Mouse (Mus musculus): ENCODE data around the gene Cyb5r4. TPM values are rescaled to one million over a fixed set of nuclear protein-coding genes. Genes with fewer than 3 reads are reported as not detected.

Cyb5r4 gene
- polyA plus RNA-seq, 1 experiment, result 8.5 TPM

Other genes with a start within 250 kb of the Cyb5r4 start
- 5.4 and 6.0 TPM in 2 replicates for gene Snap91, start 141.4 kb upstream of the Cyb5r4 start, polyA plus RNA-seq (2012; rRNA removed)
- gene Ripply2, start 6.5 kb upstream of the Cyb5r4 start, polyA plus RNA-seq (2012; rRNA removed), result 0.78 and 0.99 TPM in 2 replicates
- gene Mrap2, start 122.3 kb downstream of the Cyb5r4 start, polyA plus RNA-seq (2012; rRNA removed), result 0.04 TPM in 1 of 2 replicates, not detected in the other
- gene Cep162, start 233.5 kb downstream of the Cyb5r4 start, polyA plus RNA-seq (2012; rRNA removed), result 2.1 TPM in 2 replicates